ENCODE assay signal across 13 mouse cellular contexts in genomic region chr7:30360028-30360427, GRCm38 (mm10). TPM values are rescaled to one million over a fixed set of nuclear protein-coding genes. Genes with fewer than 3 reads are reported as not detected.
A peak's percentile ranks its signal among the peaks of the same experiment; 100 is the strongest.
DNase-seq lines count a peak whose midpoint lies in the region; ATAC-seq lines count a peak whose summit lies in the region.
"Had no signal": no experiment of that assay in that cellular context is flagged by ENCODE, and none has a peak within 500 bp of the region (broad histone marks: within the 10 kb centered on the region; RNA-seq: fewer than 3 reads in every experiment).

No protein-coding gene starts in this region.

- ATAC-seq in forebrain, embryonic 13.5 days: no peak
- ATAC-seq in forebrain, embryonic 15.5 days (replicated peaks): no peak
- ATAC-seq in midbrain, embryonic 12.5 days (ENCODE audit: low FRiP score, low read depth): no peak
- no peak for ATAC-seq in liver, embryonic 11.5 days (replicated peaks; ENCODE audit: low FRiP score)
- ATAC-seq in stomach, embryonic 15.5 days (ENCODE audit: insufficient read depth, low FRiP score, low read depth): no peak
- ATAC-seq: forebrain, embryonic 14.5 days had no signal

- no peak overlapping the region for H3K9ac ChIP-seq in forebrain, embryonic 13.5 days
- no peak overlapping the region for H3K9ac ChIP-seq in forebrain, embryonic 15.5 days (replicated peaks)
- H3K9ac ChIP-seq in midbrain, embryonic 12.5 days (replicated peaks): no peak overlapping the region
- H3K9ac ChIP-seq in liver, embryonic 11.5 days (ENCODE audit: low read depth, low read length): no peak overlapping the region
- H3K9ac ChIP-seq in stomach, embryonic 15.5 days: no peak overlapping the region
- H3K9ac ChIP-seq: embryonic facial prominence, embryonic 12.5 days had no signal

- H3K36me3 ChIP-seq in forebrain, embryonic 13.5 days (ENCODE audit: poor library complexity, severe bottlenecking): peaks cover 41% of the 10 kb centered on the region
- peaks cover 23% of the 10 kb centered on the region for H3K36me3 ChIP-seq in forebrain, embryonic 15.5 days
- peaks cover 31% of the 10 kb centered on the region for H3K36me3 ChIP-seq in midbrain, embryonic 12.5 days
- peaks cover 40% of the 10 kb centered on the region for H3K36me3 ChIP-seq in midbrain, embryonic 10.5 days
- no peaks in the 10 kb centered on the region for H3K36me3 ChIP-seq in liver, embryonic 11.5 days (ENCODE audit: control insufficient read depth, insufficient read depth, low read length)
- no peaks in the 10 kb centered on the region for H3K36me3 ChIP-seq in stomach, embryonic 15.5 days

- H3K4me3 ChIP-seq in forebrain, embryonic 13.5 days: no peak overlapping the region
- no peak overlapping the region for H3K4me3 ChIP-seq in forebrain, embryonic 15.5 days
- H3K4me3 ChIP-seq in midbrain, embryonic 12.5 days: 0 out of 2 replicates have a peak overlapping the region, but pooled peaks have one; percentile 4
- H3K4me3 ChIP-seq in midbrain, embryonic 10.5 days: no peak overlapping the region
- peak overlapping the region; percentile 3; the same call in 1 of the 2 replicates for H3K4me3 ChIP-seq in liver, embryonic 11.5 days (ENCODE audit: low read depth, low read length)
- peak overlapping the region; percentile 20; the same call in 1 of the 2 replicates for H3K4me3 ChIP-seq in stomach, embryonic 15.5 days (replicated peaks)
- H3K4me3 ChIP-seq: embryonic facial prominence, embryonic 12.5 days had no signal

- no peak for DNase-seq in midbrain, embryonic 10.5 days (ENCODE audit: low spot score)
- DNase-seq in liver, embryonic 11.5 days (ENCODE audit: low spot score): no peak
- DNase-seq in urinary bladder, postnatal 25 days (ENCODE audit: low spot score): no peak
- no peak for DNase-seq in right cerebral cortex, postnatal 10 days (ENCODE audit: low spot score in 2 of 2)
- DNase-seq: cerebellum, adult 2 months; right cerebral cortex, postnatal 14 days had no signal

- H3K27ac ChIP-seq in forebrain, embryonic 13.5 days: no peak overlapping the region
- no peak overlapping the region for H3K27ac ChIP-seq in forebrain, embryonic 15.5 days (replicated peaks)
- H3K27ac ChIP-seq in midbrain, embryonic 12.5 days (replicated peaks): no peak overlapping the region
- H3K27ac ChIP-seq in midbrain, embryonic 10.5 days (replicated peaks): no peak overlapping the region
- peak overlapping the region; percentile 80 for H3K27ac ChIP-seq in liver, embryonic 11.5 days (ENCODE audit: low read depth, low read length)
- peak overlapping the region; percentile 86 for H3K27ac ChIP-seq in stomach, embryonic 15.5 days
- H3K27ac ChIP-seq: embryonic facial prominence, embryonic 12.5 days had no signal

- H3K4me1 ChIP-seq in forebrain, embryonic 13.5 days: peaks cover 47% of the 10 kb centered on the region
- H3K4me1 ChIP-seq in forebrain, embryonic 15.5 days: peaks cover 60% of the 10 kb centered on the region
- H3K4me1 ChIP-seq in midbrain, embryonic 12.5 days: peaks cover 39% of the 10 kb centered on the region
- H3K4me1 ChIP-seq in midbrain, embryonic 10.5 days: peaks cover 59% of the 10 kb centered on the region
- H3K4me1 ChIP-seq in liver, embryonic 11.5 days (replicated peaks; ENCODE audit: control insufficient read depth, insufficient read depth, low read length): 0 out of 2 replicates have a peak, but pooled peaks cover 3% of the 10 kb centered on the region
- H3K4me1 ChIP-seq in stomach, embryonic 15.5 days: peaks cover 32% of the 10 kb centered on the region

- peaks cover 8% of the 10 kb centered on the region for H3K27me3 ChIP-seq in forebrain, embryonic 13.5 days
- H3K27me3 ChIP-seq in forebrain, embryonic 15.5 days: 0 out of 2 replicates have a peak, but pooled peaks cover 3% of the 10 kb centered on the region
- H3K27me3 ChIP-seq in midbrain, embryonic 12.5 days: peaks cover 12% of the 10 kb centered on the region
- peaks cover 17% of the 10 kb centered on the region for H3K27me3 ChIP-seq in midbrain, embryonic 10.5 days (ENCODE audit: low read depth, poor library complexity, severe bottlenecking)
- peaks cover 39% of the 10 kb centered on the region for H3K27me3 ChIP-seq in liver, embryonic 11.5 days (replicated peaks; ENCODE audit: control insufficient read depth, insufficient read depth, low read length)
- H3K27me3 ChIP-seq in stomach, embryonic 15.5 days (replicated peaks): no peaks in the 10 kb centered on the region

- H3K9me3 ChIP-seq in forebrain, embryonic 13.5 days (replicated peaks): no peaks in the 10 kb centered on the region
- no peaks in the 10 kb centered on the region for H3K9me3 ChIP-seq in forebrain, embryonic 15.5 days
- no peaks in the 10 kb centered on the region for H3K9me3 ChIP-seq in midbrain, embryonic 12.5 days
- no peaks in the 10 kb centered on the region; the same call in 1 of the 2 replicates for H3K9me3 ChIP-seq in midbrain, embryonic 10.5 days (replicated peaks)
- H3K9me3 ChIP-seq in liver, embryonic 11.5 days (ENCODE audit: control insufficient read depth, low read length): no peaks in the 10 kb centered on the region
- H3K9me3 ChIP-seq in stomach, embryonic 15.5 days: no peaks in the 10 kb centered on the region
- H3K9me3 ChIP-seq: embryonic facial prominence, embryonic 12.5 days had no signal

- 94% methylated on average over 17 of the region's 17 CpGs for WGBS in forebrain, embryonic 13.5 days
- WGBS in forebrain, embryonic 15.5 days: 90% methylated on average over 17 of the region's 17 CpGs
- 92% methylated on average over 17 of the region's 17 CpGs for WGBS in midbrain, embryonic 12.5 days
- 94% methylated on average over 17 of the region's 17 CpGs for WGBS in midbrain, embryonic 10.5 days
- WGBS in liver, embryonic 11.5 days: 85% methylated on average over 17 of the region's 17 CpGs
- 87% methylated on average over 17 of the region's 17 CpGs for WGBS in stomach, embryonic 15.5 days

- H3K4me2 ChIP-seq in forebrain, embryonic 13.5 days: peak overlapping the region; percentile 2; the same call in 1 of the 2 replicates
- no peak overlapping the region; the same call in 1 of the 2 replicates for H3K4me2 ChIP-seq in forebrain, embryonic 15.5 days (replicated peaks)
- 0 out of 2 replicates have a peak overlapping the region, but pooled peaks have one; percentile 4 for H3K4me2 ChIP-seq in midbrain, embryonic 12.5 days (replicated peaks)
- H3K4me2 ChIP-seq in liver, embryonic 11.5 days: peak overlapping the region; percentile 39; the same call in 1 of the 2 replicates
- peak overlapping the region; percentile 73 for H3K4me2 ChIP-seq in stomach, embryonic 15.5 days

RNA-seq across cellular contexts. Expression of gene Lrfn3, which starts 2.5 kb away (rescaled TPM):
- polyA plus RNA-seq in forebrain, embryonic 13.5 days (2015; fragmentation: Nextera tagmentation; extraction: Ambion mirVana): 8.1 and 9.7 TPM in 2 replicates
- 11.2 and 12.3 TPM in 2 replicates for polyA plus RNA-seq in forebrain, embryonic 15.5 days (2015; fragmentation: Nextera tagmentation; extraction: Ambion mirVana)
- 9.1 and 9.5 TPM in 2 replicates for polyA plus RNA-seq in midbrain, embryonic 12.5 days (2016; fragmentation: Nextera tagmentation; extraction: Ambion mirVana)
- polyA plus RNA-seq in midbrain, embryonic 10.5 days (2016; fragmentation: Nextera tagmentation; extraction: Ambion mirVana): 5.4 and 6.2 TPM in 2 replicates
- polyA plus RNA-seq in liver, embryonic 11.5 days (2014; fragmentation: Nextera tagmentation; extraction: Ambion mirVana): 3.5 TPM in 2 replicates
- polyA plus RNA-seq in stomach, embryonic 15.5 days (2015; fragmentation: Nextera tagmentation; extraction: Ambion mirVana): 4.9 and 5.6 TPM in 2 replicates

RNA-seq across cellular contexts. Expression of gene Sdhaf1, which starts 36.3 kb away (rescaled TPM):
- polyA plus RNA-seq in forebrain, embryonic 13.5 days (2015; fragmentation: Nextera tagmentation; extraction: Ambion mirVana): 24.2 and 24.7 TPM in 2 replicates
- 22.1 and 22.5 TPM in 2 replicates for polyA plus RNA-seq in forebrain, embryonic 15.5 days (2015; fragmentation: Nextera tagmentation; extraction: Ambion mirVana)
- polyA plus RNA-seq in midbrain, embryonic 12.5 days (2016; fragmentation: Nextera tagmentation; extraction: Ambion mirVana): 22.2 and 27.4 TPM in 2 replicates
- 19.3 and 22.5 TPM in 2 replicates for polyA plus RNA-seq in midbrain, embryonic 10.5 days (2016; fragmentation: Nextera tagmentation; extraction: Ambion mirVana)
- polyA plus RNA-seq in liver, embryonic 11.5 days (2014; fragmentation: Nextera tagmentation; extraction: Ambion mirVana): 13.5 and 14.6 TPM in 2 replicates
- 14.3 and 16.1 TPM in 2 replicates for polyA plus RNA-seq in stomach, embryonic 15.5 days (2015; fragmentation: Nextera tagmentation; extraction: Ambion mirVana)

RNA-seq across cellular contexts. Expression of gene E130208F15Rik, which starts 38.5 kb away (rescaled TPM):
- not detected in 2 replicates for polyA plus RNA-seq in forebrain, embryonic 13.5 days (2015; fragmentation: Nextera tagmentation; extraction: Ambion mirVana)
- polyA plus RNA-seq in forebrain, embryonic 15.5 days (2015; fragmentation: Nextera tagmentation; extraction: Ambion mirVana): not detected in 2 replicates
- polyA plus RNA-seq in midbrain, embryonic 12.5 days (2016; fragmentation: Nextera tagmentation; extraction: Ambion mirVana): 0.63 TPM in 1 of 2 replicates, not detected in the other
- 2.6 and 4.6 TPM in 2 replicates for polyA plus RNA-seq in midbrain, embryonic 10.5 days (2016; fragmentation: Nextera tagmentation; extraction: Ambion mirVana)
- not detected in 2 replicates for polyA plus RNA-seq in liver, embryonic 11.5 days (2014; fragmentation: Nextera tagmentation; extraction: Ambion mirVana)
- polyA plus RNA-seq in stomach, embryonic 15.5 days (2015; fragmentation: Nextera tagmentation; extraction: Ambion mirVana): 2.4 and 2.6 TPM in 2 replicates
- polyA plus RNA-seq: forebrain, embryonic 14.5 days; limb, embryonic 11.5 days had no signal

RNA-seq across cellular contexts. Expression of gene Syne4, which starts 45.4 kb away (rescaled TPM):
- 9.2 and 12.7 TPM in 2 replicates for polyA plus RNA-seq in forebrain, embryonic 13.5 days (2015; fragmentation: Nextera tagmentation; extraction: Ambion mirVana)
- polyA plus RNA-seq in forebrain, embryonic 15.5 days (2015; fragmentation: Nextera tagmentation; extraction: Ambion mirVana): 7.3 and 9.0 TPM in 2 replicates
- 17.5 and 19.0 TPM in 2 replicates for polyA plus RNA-seq in midbrain, embryonic 12.5 days (2016; fragmentation: Nextera tagmentation; extraction: Ambion mirVana)
- 13.7 and 14.8 TPM in 2 replicates for polyA plus RNA-seq in midbrain, embryonic 10.5 days (2016; fragmentation: Nextera tagmentation; extraction: Ambion mirVana)
- polyA plus RNA-seq in liver, embryonic 11.5 days (2014; fragmentation: Nextera tagmentation; extraction: Ambion mirVana): 25.6 and 28.9 TPM in 2 replicates
- polyA plus RNA-seq in stomach, embryonic 15.5 days (2015; fragmentation: Nextera tagmentation; extraction: Ambion mirVana): 65.2 and 73.8 TPM in 2 replicates

RNA-seq across cellular contexts. Expression of gene Alkbh6, which starts 51.5 kb away (rescaled TPM):
- 101 and 102 TPM in 2 replicates for polyA plus RNA-seq in forebrain, embryonic 13.5 days (2015; fragmentation: Nextera tagmentation; extraction: Ambion mirVana)
- 99.6 and 102 TPM in 2 replicates for polyA plus RNA-seq in forebrain, embryonic 15.5 days (2015; fragmentation: Nextera tagmentation; extraction: Ambion mirVana)
- 86.9 and 92.9 TPM in 2 replicates for polyA plus RNA-seq in midbrain, embryonic 12.5 days (2016; fragmentation: Nextera tagmentation; extraction: Ambion mirVana)
- 95.4 and 96.9 TPM in 2 replicates for polyA plus RNA-seq in midbrain, embryonic 10.5 days (2016; fragmentation: Nextera tagmentation; extraction: Ambion mirVana)
- polyA plus RNA-seq in liver, embryonic 11.5 days (2014; fragmentation: Nextera tagmentation; extraction: Ambion mirVana): 38.7 and 43.4 TPM in 2 replicates
- 63.2 and 72.3 TPM in 2 replicates for polyA plus RNA-seq in stomach, embryonic 15.5 days (2015; fragmentation: Nextera tagmentation; extraction: Ambion mirVana)

Comparison
In these comparisons a context has a peak if more than half of its experiments do, and no peak if none do; other contexts are left out.
1. H3K4me3 ChIP-seq: peak in midbrain, embryonic 12.5 days (single experiment), liver, embryonic 11.5 days (single experiment) and stomach, embryonic 15.5 days (single experiment); none in forebrain, embryonic 13.5 days (single experiment), forebrain, embryonic 15.5 days (single experiment) and midbrain, embryonic 10.5 days (single experiment).
2. H3K27ac ChIP-seq: peak in liver, embryonic 11.5 days (single experiment) and stomach, embryonic 15.5 days (single experiment); none in forebrain, embryonic 13.5 days (single experiment), forebrain, embryonic 15.5 days (single experiment), midbrain, embryonic 12.5 days (single experiment) and midbrain, embryonic 10.5 days (single experiment).